In the genomic region with DNA sequence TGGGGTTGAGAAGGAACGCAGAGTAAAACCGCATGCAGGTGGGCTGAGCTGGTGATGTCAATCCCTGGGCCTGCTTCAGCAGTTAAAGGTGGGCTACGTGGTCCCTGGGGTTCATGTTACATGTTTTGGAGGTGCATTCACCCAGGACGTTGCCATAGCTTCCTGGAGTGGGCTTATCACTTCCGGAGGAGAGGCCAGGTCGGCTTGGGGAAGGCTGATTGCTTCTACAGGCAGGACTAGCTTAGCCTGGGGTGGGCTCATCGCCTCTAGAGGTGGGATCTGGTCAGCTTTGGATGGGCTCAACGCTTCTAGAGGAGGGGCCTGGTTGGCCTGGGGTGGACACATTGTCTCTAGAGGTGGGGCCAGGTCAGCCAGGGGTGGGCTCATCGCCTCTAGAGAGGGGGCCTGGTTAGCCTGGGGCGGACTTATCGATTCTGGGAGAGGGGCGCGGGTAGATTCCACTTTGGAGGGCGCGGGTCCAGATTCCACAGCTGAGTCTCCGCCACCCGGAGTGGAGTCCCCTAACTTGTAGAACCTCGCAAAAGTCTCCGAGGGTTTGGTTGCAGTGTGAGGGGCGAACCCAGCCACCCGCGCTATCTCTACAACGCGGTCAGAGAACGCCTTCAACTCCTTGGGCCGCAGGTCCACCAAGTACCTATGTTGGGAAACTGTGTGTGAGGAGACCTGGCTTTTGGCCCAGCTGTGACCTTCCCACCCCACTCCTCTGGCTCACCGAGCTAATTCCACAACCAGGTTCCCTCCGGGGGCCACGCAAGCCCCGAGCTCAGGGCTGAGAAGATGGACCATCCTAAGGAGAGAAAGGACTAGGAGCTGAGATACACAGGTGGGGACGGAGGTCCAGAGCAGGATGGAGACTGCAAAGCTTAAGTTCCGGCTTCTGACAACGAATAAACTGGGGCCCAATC, we compare ENCODE assay signal across 19 mouse cellular contexts. TPM values are rescaled to one million over a fixed set of nuclear protein-coding genes. Genes with fewer than 3 reads are reported as not detected.
DNase-seq lines count a peak whose midpoint lies in the region; ATAC-seq and TF ChIP-seq lines count a peak whose summit lies in the region.
"Had no signal": no experiment of that assay in that cellular context is flagged by ENCODE, and none has a peak within 500 bp of the region (broad histone marks: within the 10 kb centered on the region; RNA-seq: fewer than 3 reads in every experiment).

No protein-coding gene starts in this region.

- no peaks in the 10 kb centered on the region; the same call in 1 of the 2 replicates for H3K9me3 ChIP-seq in heart, embryonic 10.5 days
- H3K9me3 ChIP-seq in heart, embryonic 16.5 days (replicated peaks; ENCODE audit: control insufficient read depth, low read length), result no peaks in the 10 kb centered on the region
- H3K9me3 ChIP-seq in kidney, embryonic 15.5 days (replicated peaks), result no peaks in the 10 kb centered on the region
- H3K9me3 ChIP-seq: embryonic facial prominence, embryonic 15.5 days; forebrain, embryonic 15.5 days; hindbrain, embryonic 13.5 days; limb, embryonic 15.5 days; stomach, embryonic 15.5 days had no signal

- H3K27ac ChIP-seq in heart, embryonic 10.5 days, result peak overlapping the region; percentile 94
- H3K27ac ChIP-seq in testis, adult 2 months (ENCODE audit: control insufficient read depth, insufficient read depth, low read depth, low read length), result no peak overlapping the region
- H3K27ac ChIP-seq in heart, embryonic 16.5 days (ENCODE audit: low read length), result peak overlapping the region; percentile 99
- no peak overlapping the region for H3K27ac ChIP-seq in kidney, embryonic 15.5 days
- H3K27ac ChIP-seq: embryonic facial prominence, embryonic 15.5 days; forebrain, embryonic 15.5 days; hindbrain, embryonic 13.5 days; limb, embryonic 15.5 days; midbrain, embryonic 10.5 days; stomach, embryonic 15.5 days had no signal

- TF ChIP-seq POLR2A in testis, adult 2 months (IDR thresholded peaks at IDR 0.05; ENCODE audit: control insufficient read depth, low read depth, low read length), result no peak

- peaks cover 19% of the 10 kb centered on the region for H3K36me3 ChIP-seq in heart, embryonic 10.5 days
- H3K36me3 ChIP-seq in testis, adult 2 months (ENCODE audit: control insufficient read depth, insufficient read depth, low read length), result no peaks in the 10 kb centered on the region
- peaks cover 6% of the 10 kb centered on the region for H3K36me3 ChIP-seq in heart, embryonic 16.5 days (ENCODE audit: control insufficient read depth, insufficient read depth)
- no peaks in the 10 kb centered on the region for H3K36me3 ChIP-seq in kidney, embryonic 15.5 days
- H3K36me3 ChIP-seq: embryonic facial prominence, embryonic 15.5 days; forebrain, embryonic 15.5 days; hindbrain, embryonic 13.5 days; limb, embryonic 15.5 days; midbrain, embryonic 10.5 days; stomach, embryonic 15.5 days had no signal

- no peak for TF ChIP-seq CTCF in testis, adult 2 months (IDR thresholded peaks at IDR 0.05; ENCODE audit: control insufficient read depth, insufficient read depth, insufficient replicate concordance, low read depth, low read length)

- WGBS in heart, embryonic 10.5 days, result 80% methylated on average over 33 of the region's 33 CpGs
- 81% methylated on average over 33 of the region's 33 CpGs for WGBS in heart, embryonic 16.5 days
- 89% methylated on average over 33 of the region's 33 CpGs for WGBS in kidney, embryonic 15.5 days

- H3K27me3 ChIP-seq in heart, embryonic 10.5 days (ENCODE audit: insufficient read depth, poor library complexity, severe bottlenecking), result peaks cover 22% of the 10 kb centered on the region; the same call in 1 of the 2 replicates
- H3K27me3 ChIP-seq in testis, adult 2 months (ENCODE audit: control insufficient read depth, insufficient read depth, low read length), result no peaks in the 10 kb centered on the region
- no peaks in the 10 kb centered on the region for H3K27me3 ChIP-seq in heart, embryonic 16.5 days (ENCODE audit: control insufficient read depth, insufficient read depth, low read length)
- no peaks in the 10 kb centered on the region for H3K27me3 ChIP-seq in kidney, embryonic 15.5 days
- H3K27me3 ChIP-seq: CH12.LX; embryonic facial prominence, embryonic 15.5 days; forebrain, embryonic 15.5 days; stomach, embryonic 15.5 days had no signal

- no peak for ATAC-seq in heart, embryonic 16.5 days (replicated peaks; ENCODE audit: extremely low read depth, insufficient read depth, low FRiP score)
- no peak for ATAC-seq in kidney, embryonic 15.5 days (replicated peaks; ENCODE audit: low FRiP score)
- ATAC-seq: midbrain, embryonic 16.5 days had no signal

- peak overlapping the region; percentile 48 for H3K4me2 ChIP-seq in heart, embryonic 16.5 days (ENCODE audit: low read depth, low read length)
- H3K4me2 ChIP-seq in kidney, embryonic 15.5 days, result no peak overlapping the region
- H3K4me2 ChIP-seq: embryonic facial prominence, embryonic 15.5 days; forebrain, embryonic 15.5 days; hindbrain, embryonic 13.5 days; limb, embryonic 15.5 days; stomach, embryonic 15.5 days had no signal

- H3K4me1 ChIP-seq in heart, embryonic 10.5 days, result peaks cover 45% of the 10 kb centered on the region
- peaks cover 30% of the 10 kb centered on the region for H3K4me1 ChIP-seq in testis, adult 2 months (ENCODE audit: control insufficient read depth, insufficient read depth, low read length)
- H3K4me1 ChIP-seq in heart, embryonic 16.5 days (ENCODE audit: control insufficient read depth, insufficient read depth, low read length), result peaks cover 23% of the 10 kb centered on the region
- peaks cover 35% of the 10 kb centered on the region for H3K4me1 ChIP-seq in kidney, embryonic 15.5 days

- H3K9ac ChIP-seq in heart, embryonic 16.5 days (ENCODE audit: low read length), result peak overlapping the region; percentile 82
- no peak overlapping the region for H3K9ac ChIP-seq in kidney, embryonic 15.5 days
- H3K9ac ChIP-seq: embryonic facial prominence, embryonic 15.5 days; forebrain, embryonic 15.5 days; hindbrain, embryonic 13.5 days; limb, embryonic 15.5 days; stomach, embryonic 15.5 days had no signal

- DNase-seq in heart, embryonic 10.5 days (ENCODE audit: low spot score), result no peak
- DNase-seq in heart, adult 18-20 months, result no peak
- no peak for DNase-seq in testis, postnatal 10 days (ENCODE audit: low spot score)
- no peak for DNase-seq in spleen, postnatal 36 days (ENCODE audit: low spot score in 2 of 2)
- DNase-seq: gastrocnemius, postnatal 14 days; kidney, adult 11 months; layer of hippocampus, adult 9-11 months had no signal

- H3K4me3 ChIP-seq in heart, embryonic 10.5 days, result no peak overlapping the region
- H3K4me3 ChIP-seq in testis, adult 2 months (ENCODE audit: control insufficient read depth, low read depth, low read length), result peak overlapping the region; percentile 51
- H3K4me3 ChIP-seq in heart, embryonic 16.5 days (ENCODE audit: low read length), result peak overlapping the region; percentile 58
- H3K4me3 ChIP-seq in kidney, embryonic 15.5 days (replicated peaks), result no peak overlapping the region
- H3K4me3 ChIP-seq: embryonic facial prominence, embryonic 15.5 days; forebrain, embryonic 15.5 days; hindbrain, embryonic 13.5 days; limb, embryonic 15.5 days; midbrain, embryonic 10.5 days; myocyte; stomach, embryonic 15.5 days had no signal

RNA-seq across cellular contexts. Expression of a gene that starts 0.6 kb away (rescaled TPM):
- 960 and 1,463 TPM in 2 replicates for polyA plus RNA-seq in heart, embryonic 10.5 days (2016; fragmentation: Nextera tagmentation; extraction: Ambion mirVana)
- over 10,000 TPM; 10,363 to 11,433 TPM for total RNA-seq in heart, adult 18-20 months (2021)
- polyA plus RNA-seq in testis, adult 2 months (2012; rRNA removed), result 59.3 TPM in 2 replicates
- polyA plus RNA-seq in heart, embryonic 16.5 days (2015; fragmentation: Nextera tagmentation; extraction: Ambion mirVana), result 3,783 and 3,984 TPM in 2 replicates
- 6.6 and 6.9 TPM in 2 replicates for polyA plus RNA-seq in kidney, embryonic 15.5 days (2015; fragmentation: Nextera tagmentation; extraction: Ambion mirVana)

RNA-seq across cellular contexts. Expression of a gene that starts 7.3 kb away (rescaled TPM):
- 97.0 and 167 TPM in 2 replicates for polyA plus RNA-seq in heart, embryonic 10.5 days (2016; fragmentation: Nextera tagmentation; extraction: Ambion mirVana)
- total RNA-seq in heart, adult 18-20 months (2021), result 10 to 100 TPM; 20.9 to 22.2 TPM
- polyA plus RNA-seq in testis, adult 2 months (2012; rRNA removed), result 0.62 and 0.77 TPM in 2 replicates
- polyA plus RNA-seq in heart, embryonic 16.5 days (2015; fragmentation: Nextera tagmentation; extraction: Ambion mirVana), result 170 and 190 TPM in 2 replicates
- polyA plus RNA-seq in kidney, embryonic 15.5 days (2015; fragmentation: Nextera tagmentation; extraction: Ambion mirVana), result 37.2 and 48.6 TPM in 2 replicates

RNA-seq across cellular contexts. Expression of a gene that starts 8.8 kb away (rescaled TPM):
- 0.63 and 0.65 TPM in 2 replicates for polyA plus RNA-seq in heart, embryonic 10.5 days (2016; fragmentation: Nextera tagmentation; extraction: Ambion mirVana)
- 1 to 10 TPM; 2.0 to 2.5 TPM for total RNA-seq in heart, adult 18-20 months (2021)
- 132 and 148 TPM in 2 replicates for polyA plus RNA-seq in testis, adult 2 months (2012; rRNA removed)
- 1.1 and 1.3 TPM in 2 replicates for polyA plus RNA-seq in heart, embryonic 16.5 days (2015; fragmentation: Nextera tagmentation; extraction: Ambion mirVana)
- 3.2 and 3.5 TPM in 2 replicates for polyA plus RNA-seq in kidney, embryonic 15.5 days (2015; fragmentation: Nextera tagmentation; extraction: Ambion mirVana)

RNA-seq across cellular contexts. Expression of a gene that starts 22.0 kb away (rescaled TPM):
- polyA plus RNA-seq in heart, embryonic 10.5 days (2016; fragmentation: Nextera tagmentation; extraction: Ambion mirVana), result 30.9 and 46.0 TPM in 2 replicates
- total RNA-seq in heart, adult 18-20 months (2021), result 10 to 100 TPM; 54.6 to 62.1 TPM
- polyA plus RNA-seq in testis, adult 2 months (2012; rRNA removed), result 48.5 and 51.6 TPM in 2 replicates
- polyA plus RNA-seq in heart, embryonic 16.5 days (2015; fragmentation: Nextera tagmentation; extraction: Ambion mirVana), result 28.6 and 39.8 TPM in 2 replicates
- polyA plus RNA-seq in kidney, embryonic 15.5 days (2015; fragmentation: Nextera tagmentation; extraction: Ambion mirVana), result 38.2 and 43.9 TPM in 2 replicates

RNA-seq across cellular contexts. Expression of a gene that starts 23.9 kb away (rescaled TPM):
- 1.0 and 2.8 TPM in 2 replicates for polyA plus RNA-seq in heart, embryonic 10.5 days (2016; fragmentation: Nextera tagmentation; extraction: Ambion mirVana)
- 1 to 10 TPM in 1 of 2 experiments, under 1 TPM in 1; 0.36 to 1.3 TPM for total RNA-seq in heart, adult 18-20 months (2021)
- 4.5 TPM in 2 replicates for polyA plus RNA-seq in testis, adult 2 months (2012; rRNA removed)
- polyA plus RNA-seq in heart, embryonic 16.5 days (2015; fragmentation: Nextera tagmentation; extraction: Ambion mirVana), result 1.9 and 3.4 TPM in 2 replicates
- polyA plus RNA-seq in kidney, embryonic 15.5 days (2015; fragmentation: Nextera tagmentation; extraction: Ambion mirVana), result 6.5 and 7.5 TPM in 2 replicates

Comparison
In these comparisons a context has a peak if more than half of its experiments do, and no peak if none do; other contexts are left out.
1. H3K4me3 ChIP-seq: peak in testis, adult 2 months (single experiment) and heart, embryonic 16.5 days (single experiment); none in heart, embryonic 10.5 days (single experiment) and kidney, embryonic 15.5 days (single experiment).
2. H3K27ac ChIP-seq: peak in heart, embryonic 10.5 days (single experiment) and heart, embryonic 16.5 days (single experiment); none in testis, adult 2 months (single experiment) and kidney, embryonic 15.5 days (single experiment).
3. RNA of a gene that starts 0.6 kb away (polyA plus RNA-seq): 3,783 to 3,984 TPM in heart, embryonic 16.5 days and 960 to 1,463 TPM in heart, embryonic 10.5 days; 59.3 TPM in testis, adult 2 months and 6.6 to 6.9 TPM in kidney, embryonic 15.5 days; every median in the first group is over 10 times any median in the second.
4. RNA of a gene that starts 7.3 kb away (polyA plus RNA-seq): 170 to 190 TPM in heart, embryonic 16.5 days, 97.0 to 167 TPM in heart, embryonic 10.5 days and 37.2 to 48.6 TPM in kidney, embryonic 15.5 days; 0.62 to 0.77 TPM in testis, adult 2 months; every median in the first group is over 10 times any median in the second.
5. RNA of a gene that starts 8.8 kb away (polyA plus RNA-seq): 132 to 148 TPM in testis, adult 2 months; 3.2 to 3.5 TPM in kidney, embryonic 15.5 days, 1.1 to 1.3 TPM in heart, embryonic 16.5 days and 0.63 to 0.65 TPM in heart, embryonic 10.5 days; every median in the first group is over 10 times any median in the second.